15 mouse cellular contexts compared by ENCODE assay signal in genomic region chr8:125460602-125461001, GRCm38 (mm10).
A peak's percentile ranks its signal among the peaks of the same experiment; 100 is the strongest.
DNase-seq lines count a peak whose midpoint lies in the region; ATAC-seq and TF ChIP-seq lines count a peak whose summit lies in the region.
"Had no signal": no experiment of that assay in that cellular context is flagged by ENCODE, and none has a peak within 500 bp of the region (broad histone marks: within the 10 kb centered on the region; RNA-seq: fewer than 3 reads in every experiment).

No protein-coding gene starts in this region.

- no peak for ATAC-seq in heart, embryonic 16.5 days (replicated peaks; ENCODE audit: extremely low read depth, insufficient read depth, low FRiP score)
- ATAC-seq: forebrain, embryonic 16.5 days had no signal

- H3K9me3 ChIP-seq in heart, embryonic 16.5 days (replicated peaks; ENCODE audit: control insufficient read depth, low read length), result no peaks in the 10 kb centered on the region
- no peaks in the 10 kb centered on the region for H3K9me3 ChIP-seq in E14TG2a.4 (ENCODE audit: low read length)

- TF ChIP-seq CTCF in E14TG2a.4 (conservative IDR thresholded peaks at IDR 0.05; ENCODE audit: low read length), result no peak

- intact Hi-C loops in heart, postnatal 36 days (cut with DNase I), result loop anchor here (5.0 kb wide), 1 partner anchor 107 kb away; the partner anchor contains the start of gene Sipa1l2

- 30% methylated on average over 6 of the region's 6 CpGs for WGBS in heart, embryonic 16.5 days

- H3K9ac ChIP-seq in heart, embryonic 16.5 days (ENCODE audit: low read length), result no peak overlapping the region
- H3K9ac ChIP-seq: liver, embryonic 14.5 days had no signal

- H3K27ac ChIP-seq in heart, embryonic 16.5 days (ENCODE audit: low read length), result peak overlapping the region; percentile 24; the same call in 1 of the 2 replicates
- H3K27ac ChIP-seq: liver, embryonic 14.5 days had no signal

- H3K36me3 ChIP-seq in heart, embryonic 16.5 days (ENCODE audit: control insufficient read depth, insufficient read depth), result peaks cover 13% of the 10 kb centered on the region
- H3K36me3 ChIP-seq in E14TG2a.4 (ENCODE audit: insufficient read depth, low read length), result peaks cover 29% of the 10 kb centered on the region

- H3K4me1 ChIP-seq in heart, embryonic 16.5 days (ENCODE audit: control insufficient read depth, insufficient read depth, low read length), result peaks cover 24% of the 10 kb centered on the region; the same call in 1 of the 2 replicates
- H3K4me1 ChIP-seq in E14TG2a.4 (replicated peaks; ENCODE audit: low read depth, low read length), result peaks cover 82% of the 10 kb centered on the region

- no peak overlapping the region for H3K4me2 ChIP-seq in heart, embryonic 16.5 days (ENCODE audit: low read depth, low read length)

- no peak overlapping the region for H3K4me3 ChIP-seq in heart, embryonic 16.5 days (ENCODE audit: low read length)
- H3K4me3 ChIP-seq in E14TG2a.4 (replicated peaks; ENCODE audit: low read length), result peak overlapping the region; percentile 35; the same call in 1 of the 2 replicates
- H3K4me3 ChIP-seq: myocyte had no signal

- DNase-seq in heart, postnatal 36 days, result no peak
- peak; percentile 14 for DNase-seq in CD4-positive, CD25-positive, alpha-beta regulatory T cell, adult 2 months (ENCODE audit: low read depth, low spot score)
- peak; percentile 45 for DNase-seq in adrenal gland, postnatal 25 days
- no peak for DNase-seq in left cerebral cortex, adult 9 months (ENCODE audit: low spot score in 2 of 2)
- no peak for DNase-seq in right cerebral cortex, postnatal 4 days
- DNase-seq: cerebellum, adult 9-11 months; gastrocnemius, postnatal 36 days; kidney, adult 2 months; lung, postnatal 36 days; spleen, adult 18-20 months had no signal

- no peaks in the 10 kb centered on the region for H3K27me3 ChIP-seq in heart, embryonic 16.5 days (ENCODE audit: control insufficient read depth, insufficient read depth, low read length)
- H3K27me3 ChIP-seq in E14TG2a.4 (ENCODE audit: insufficient read depth, low read length), result no peaks in the 10 kb centered on the region

Comparison
In these comparisons a context has a peak if more than half of its experiments do, and no peak if none do; other contexts are left out.
1. DNase-seq: peak in CD4-positive, CD25-positive, alpha-beta regulatory T cell, adult 2 months (single experiment) and adrenal gland, postnatal 25 days (single experiment); none in heart, postnatal 36 days (0 of 2), left cerebral cortex, adult 9 months (0 of 2) and right cerebral cortex, postnatal 4 days (single experiment).